8 mouse cellular contexts compared by ENCODE assay signal in the genomic region with DNA sequence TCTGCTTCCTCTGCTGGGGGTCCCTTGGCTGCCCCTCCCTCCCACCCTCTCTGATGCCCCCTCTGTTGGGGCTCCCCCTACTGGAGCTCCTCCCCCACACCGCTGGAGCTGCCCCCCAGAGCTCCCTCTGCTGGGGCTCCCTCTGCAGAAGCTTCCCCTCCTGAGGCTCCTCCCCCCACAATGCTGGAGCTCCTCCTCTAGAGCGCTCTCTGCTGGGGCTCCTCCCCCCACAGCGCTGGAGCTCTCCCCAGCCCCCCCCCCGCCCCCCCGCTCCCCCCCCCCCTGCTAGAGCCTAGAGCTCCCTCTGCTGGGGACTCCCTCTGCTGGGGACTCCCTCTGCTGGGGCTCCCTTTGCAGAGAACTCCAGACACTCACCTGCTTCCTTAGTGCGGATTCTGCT. TPM values are rescaled to one million over a fixed set of nuclear protein-coding genes. Genes with fewer than 3 reads are reported as not detected.
DNase-seq lines count a peak whose midpoint lies in the region; ATAC-seq lines count a peak whose summit lies in the region.

No protein-coding gene starts in this region.

- intact Hi-C loops in heart, postnatal 14 days (cut with DNase I), result loop anchor here (2.0 to 10.0 kb wide), 3 partner anchors 154 to 454 kb away; no protein-coding TSS in a partner anchor

- WGBS in hindbrain, embryonic 10.5 days, result 15% methylated on average over 3 of the region's 6 CpGs
- 33% methylated on average over 1 of the region's 6 CpGs for WGBS in hindbrain, embryonic 12.5 days
- 22% methylated on average over 4 of the region's 6 CpGs for WGBS in embryonic facial prominence, embryonic 10.5 days
- WGBS in limb, embryonic 12.5 days, result 18% methylated on average over 2 of the region's 6 CpGs

- peak; percentile 49 for DNase-seq in hindbrain, embryonic 10.5 days (ENCODE audit: low spot score)
- peak; percentile 88 for DNase-seq in R1 (ENCODE audit: low read depth, low spot score)
- peak; percentile 75 for DNase-seq in embryonic facial prominence, embryonic 10.5 days (ENCODE audit: low spot score)
- DNase-seq in heart, postnatal 14 days, result peak; percentile 45 to 66
- DNase-seq in natural killer cell, adult 2 months (ENCODE audit: low spot score in 2 of 2), result peak; percentile 33 to 69
- peak; percentile 78 for DNase-seq in thymus, postnatal 14 days

- H3K4me1 ChIP-seq in hindbrain, embryonic 10.5 days (replicated peaks), result peaks cover 17% of the 10 kb centered on the region; the same call in 1 of the 2 replicates
- H3K4me1 ChIP-seq in hindbrain, embryonic 12.5 days, result peaks cover 9% of the 10 kb centered on the region
- H3K4me1 ChIP-seq in embryonic facial prominence, embryonic 10.5 days, result peaks cover 19% of the 10 kb centered on the region
- H3K4me1 ChIP-seq in limb, embryonic 12.5 days (replicated peaks), result peaks cover 6% of the 10 kb centered on the region; the same call in 1 of the 2 replicates

- no peak overlapping the region for H3K4me3 ChIP-seq in hindbrain, embryonic 10.5 days
- no peak overlapping the region for H3K4me3 ChIP-seq in hindbrain, embryonic 12.5 days
- H3K4me3 ChIP-seq in embryonic facial prominence, embryonic 10.5 days, result 0 out of 2 replicates have a peak overlapping the region, but pooled peaks have one; percentile 11
- H3K4me3 ChIP-seq in limb, embryonic 12.5 days (replicated peaks), result no peak overlapping the region

- H3K9me3 ChIP-seq in hindbrain, embryonic 10.5 days, result no peaks in the 10 kb centered on the region
- no peaks in the 10 kb centered on the region for H3K9me3 ChIP-seq in hindbrain, embryonic 12.5 days (replicated peaks)
- no peaks in the 10 kb centered on the region for H3K9me3 ChIP-seq in embryonic facial prominence, embryonic 10.5 days
- H3K9me3 ChIP-seq in limb, embryonic 12.5 days, result no peaks in the 10 kb centered on the region

- peaks cover 11% of the 10 kb centered on the region for H3K27me3 ChIP-seq in hindbrain, embryonic 10.5 days (ENCODE audit: insufficient read depth, poor library complexity, severe bottlenecking)
- H3K27me3 ChIP-seq in hindbrain, embryonic 12.5 days, result 0 out of 2 replicates have a peak, but pooled peaks cover 2% of the 10 kb centered on the region
- H3K27me3 ChIP-seq in embryonic facial prominence, embryonic 10.5 days (replicated peaks; ENCODE audit: low read depth, poor library complexity, severe bottlenecking), result peaks cover 14% of the 10 kb centered on the region
- peaks cover 8% of the 10 kb centered on the region for H3K27me3 ChIP-seq in limb, embryonic 12.5 days

- no peak overlapping the region for H3K9ac ChIP-seq in hindbrain, embryonic 12.5 days
- no peak overlapping the region for H3K9ac ChIP-seq in limb, embryonic 12.5 days (replicated peaks)

- peaks cover 37% of the 10 kb centered on the region for H3K36me3 ChIP-seq in hindbrain, embryonic 10.5 days
- H3K36me3 ChIP-seq in hindbrain, embryonic 12.5 days, result peaks cover 36% of the 10 kb centered on the region
- H3K36me3 ChIP-seq in embryonic facial prominence, embryonic 10.5 days (replicated peaks), result no peaks in the 10 kb centered on the region
- no peaks in the 10 kb centered on the region for H3K36me3 ChIP-seq in limb, embryonic 12.5 days

- no peak for ATAC-seq in hindbrain, embryonic 12.5 days (ENCODE audit: low FRiP score)
- ATAC-seq in limb, embryonic 12.5 days (ENCODE audit: insufficient number of reproducible peaks, insufficient read depth, low FRiP score, low TSS enrichment, low read depth), result peak; percentile 37; the same call in 1 of the 2 replicates

- no peak overlapping the region for H3K4me2 ChIP-seq in hindbrain, embryonic 12.5 days (replicated peaks)
- no peak overlapping the region for H3K4me2 ChIP-seq in limb, embryonic 12.5 days

- H3K27ac ChIP-seq in hindbrain, embryonic 10.5 days, result 0 out of 2 replicates have a peak overlapping the region, but pooled peaks have one; percentile 19
- no peak overlapping the region for H3K27ac ChIP-seq in hindbrain, embryonic 12.5 days
- no peak overlapping the region for H3K27ac ChIP-seq in embryonic facial prominence, embryonic 10.5 days (replicated peaks)
- H3K27ac ChIP-seq in limb, embryonic 12.5 days, result no peak overlapping the region

RNA-seq across cellular contexts. Expression of a gene that starts 14.7 kb away (rescaled TPM):
- polyA plus RNA-seq in hindbrain, embryonic 10.5 days (2016; fragmentation: Nextera tagmentation; extraction: Ambion mirVana), result 1.1 and 1.9 TPM in 2 replicates
- polyA plus RNA-seq in hindbrain, embryonic 12.5 days (2016; fragmentation: Nextera tagmentation; extraction: Ambion mirVana), result 1.5 and 1.8 TPM in 2 replicates
- polyA plus RNA-seq in embryonic facial prominence, embryonic 10.5 days (2016; fragmentation: Nextera tagmentation; extraction: Ambion mirVana), result 1.8 and 2.1 TPM in 2 replicates
- 1 to 10 TPM; 1.5 to 2.0 TPM for total RNA-seq in heart, postnatal 14 days (2021)
- 2.1 and 2.2 TPM in 2 replicates for polyA plus RNA-seq in limb, embryonic 12.5 days (2016; fragmentation: Nextera tagmentation; extraction: Ambion mirVana)

RNA-seq across cellular contexts. Expression of a gene that starts 22.3 kb away (rescaled TPM):
- polyA plus RNA-seq in hindbrain, embryonic 10.5 days (2016; fragmentation: Nextera tagmentation; extraction: Ambion mirVana), result 41.2 and 87.6 TPM in 2 replicates
- 83.8 and 88.4 TPM in 2 replicates for polyA plus RNA-seq in hindbrain, embryonic 12.5 days (2016; fragmentation: Nextera tagmentation; extraction: Ambion mirVana)
- 14.7 and 15.1 TPM in 2 replicates for polyA plus RNA-seq in embryonic facial prominence, embryonic 10.5 days (2016; fragmentation: Nextera tagmentation; extraction: Ambion mirVana)
- total RNA-seq in heart, postnatal 14 days (2021), result 1 to 10 TPM; 3.5 to 4.6 TPM
- 0.76 and 2.1 TPM in 2 replicates for polyA plus RNA-seq in limb, embryonic 12.5 days (2016; fragmentation: Nextera tagmentation; extraction: Ambion mirVana)

RNA-seq across cellular contexts. Expression of a gene that starts 43.6 kb away (rescaled TPM):
- polyA plus RNA-seq in hindbrain, embryonic 10.5 days (2016; fragmentation: Nextera tagmentation; extraction: Ambion mirVana), result 47.4 and 60.0 TPM in 2 replicates
- polyA plus RNA-seq in hindbrain, embryonic 12.5 days (2016; fragmentation: Nextera tagmentation; extraction: Ambion mirVana), result 53.7 and 53.8 TPM in 2 replicates
- polyA plus RNA-seq in embryonic facial prominence, embryonic 10.5 days (2016; fragmentation: Nextera tagmentation; extraction: Ambion mirVana), result 61.9 and 66.2 TPM in 2 replicates
- 10 to 100 TPM; 21.5 to 23.0 TPM for total RNA-seq in heart, postnatal 14 days (2021)
- 63.4 and 66.2 TPM in 2 replicates for polyA plus RNA-seq in limb, embryonic 12.5 days (2016; fragmentation: Nextera tagmentation; extraction: Ambion mirVana)
